Mouse (Mus musculus) megakaryocyte, embryonic 14.5 days (primary cell): ENCODE results near the gene Rasgef1b.

Experiments used
- FLI1 ChIP-seq: IDR thresholded peaks from 2 replicates; pipeline ENCODE4 v1.6.1; 2012; ENCODE audit warnings: low read length, inconsistent platforms, mixed read lengths
- GATA1 ChIP-seq: IDR thresholded peaks from 3 replicates; pipeline ENCODE4 v1.6.1; 2012; ENCODE audit warnings: mixed read lengths, low read length, inconsistent platforms, borderline replicate concordance

GRCm38 (mm10) chr5:99722310-99722709 lies 6.6 kb downstream of the Rasgef1b start:
- TF ChIP-seq FLI1: no peak
- no peak for TF ChIP-seq GATA1
